Mouse (Mus musculus): Measurements from ENCODE around the gene Fam208b. TPM values are rescaled to one million over a fixed set of nuclear protein-coding genes. Genes with fewer than 3 reads are reported as not detected.
A peak's percentile ranks its signal among the peaks of the same experiment; 100 is the strongest.

The Fam208b gene
- total and polyA plus RNA-seq, 2 experiments: 1.5 to 10.8 TPM

DNA sequence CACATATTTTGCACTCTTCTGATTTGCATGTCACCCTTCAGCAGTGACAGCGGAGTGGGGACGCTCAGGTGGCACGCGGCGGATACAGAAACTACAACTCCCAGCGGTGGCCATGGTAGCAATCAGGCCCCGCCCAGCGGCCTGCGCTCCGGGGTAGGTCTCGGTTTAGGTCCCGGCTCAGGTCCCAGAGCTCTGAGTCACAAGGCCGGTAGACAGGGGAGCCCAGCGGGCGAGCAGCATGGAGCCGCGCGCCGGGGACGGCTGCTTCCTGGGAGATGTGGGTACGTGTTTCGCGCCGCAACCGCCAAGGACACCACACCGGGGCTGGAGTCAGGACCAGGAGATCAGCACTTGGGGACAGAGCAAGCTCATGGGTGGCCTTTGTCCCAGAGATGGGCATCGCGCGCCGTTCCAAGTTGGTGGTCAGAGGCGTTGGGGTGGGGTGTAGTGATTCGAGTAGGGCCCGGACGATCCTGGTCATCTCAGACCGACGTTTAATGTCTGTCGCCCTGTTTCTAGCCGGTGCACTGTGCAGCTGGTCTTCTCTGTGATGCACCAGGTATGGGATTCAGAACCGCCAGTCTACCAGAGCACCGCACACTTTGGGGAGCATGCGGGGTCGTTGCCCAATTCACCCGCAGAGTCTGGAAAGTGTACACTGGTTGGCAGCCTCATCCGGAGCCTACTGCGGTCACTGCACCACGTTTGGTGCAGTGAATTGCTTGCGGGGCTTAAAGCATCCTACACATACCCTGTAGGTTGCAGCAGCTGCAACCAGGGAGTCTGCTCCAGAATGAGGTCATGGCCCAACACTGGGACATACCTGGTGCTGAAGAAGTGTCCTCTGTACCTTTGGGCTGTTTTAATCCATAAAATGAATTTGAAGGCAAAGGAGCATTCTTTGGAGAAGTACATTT, 23.2 kb upstream of the Fam208b start, which contains the start of gene Asb13:
Gene Asb13 (plus strand): TSS at position 138 of the 917 bp plus-strand sequence.
- Histone ChIP-seq H3K36me3 (ENCODE audit: control insufficient read depth, insufficient read depth, low read length) (no peaks in the 10 kb centered on the region), H3K27ac (replicated peaks; ENCODE audit: insufficient read depth, low read depth, low read length) (peak within 1 kb of the TSS; percentile 73), H3K27me3 (ENCODE audit: control insufficient read depth, insufficient read depth, low read length) (no peaks in the 10 kb centered on the region), H3K4me1 (ENCODE audit: control insufficient read depth, insufficient read depth, low read length) (peaks cover 6% of the 10 kb centered on the region), H3K79me2 (ENCODE audit: control insufficient read depth, insufficient read depth, low read length) (peaks cover 12% of the 10 kb centered on the region; the same call in 1 of the 2 replicates), H3K9ac (ENCODE audit: low read depth, low read length) (peak within 1 kb of the TSS; percentile 91), H3K4me3 (ENCODE audit: insufficient read depth, low read depth, low read length) (peak within 1 kb of the TSS; percentile 89)
- TF ChIP-seq CTCF (IDR thresholded peaks at IDR 0.05; ENCODE audit: low read depth, low read length) (no peak), POLR2A (IDR thresholded peaks at IDR 0.05; ENCODE audit: extremely low read depth, insufficient read depth, low read length) (peak; percentile 90)
- peak; percentile 85 for DNase-seq (ENCODE audit: extremely low read depth, low read depth, low spot score)
- under 1% methylated on average over 47 of the region's 47 CpGs for WGBS

DNA sequence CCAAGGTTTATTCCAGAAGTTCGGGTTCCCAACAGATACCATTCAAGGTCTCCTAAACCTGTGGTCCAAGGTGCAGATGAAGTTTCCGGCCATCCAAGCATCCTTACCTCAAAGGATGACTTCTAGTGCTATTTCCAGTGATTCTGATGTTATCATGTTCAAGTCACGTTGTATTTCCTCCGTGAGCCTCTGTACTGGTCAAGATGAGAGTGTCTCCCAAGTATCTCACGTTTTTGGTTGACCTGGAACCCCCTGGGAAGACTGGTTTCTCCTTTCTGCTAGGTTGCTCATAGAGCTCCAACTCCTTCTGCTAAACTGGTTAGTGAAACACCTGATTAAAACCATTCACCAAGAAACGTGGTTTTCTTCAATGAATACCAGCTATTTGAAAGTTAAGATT, 22.2 kb upstream of the Fam208b start:
- no peak overlapping the region for H3K4me3 ChIP-seq (ENCODE audit: insufficient read depth, low read depth, low read length)
- H3K79me2 ChIP-seq (ENCODE audit: control insufficient read depth, insufficient read depth, low read length): peaks cover 5% of the 10 kb centered on the region; the same call in 1 of the 2 replicates
- TF ChIP-seq CTCF (IDR thresholded peaks at IDR 0.05; ENCODE audit: low read depth, low read length) (no peak), POLR2A (IDR thresholded peaks at IDR 0.05; ENCODE audit: extremely low read depth, insufficient read depth, low read length) (no peak)
- peaks cover 6% of the 10 kb centered on the region for H3K4me1 ChIP-seq (ENCODE audit: control insufficient read depth, insufficient read depth, low read length)
- H3K27me3 ChIP-seq (ENCODE audit: control insufficient read depth, insufficient read depth, low read length): no peaks in the 10 kb centered on the region
- no peak for DNase-seq (ENCODE audit: extremely low read depth, low read depth, low spot score)
- H3K36me3 ChIP-seq (ENCODE audit: control insufficient read depth, insufficient read depth, low read length): no peaks in the 10 kb centered on the region
- no peak overlapping the region for H3K27ac ChIP-seq (replicated peaks; ENCODE audit: insufficient read depth, low read depth, low read length)
- WGBS: 39% methylated on average over 6 of the region's 6 CpGs
- H3K9ac ChIP-seq (ENCODE audit: low read depth, low read length): no peak overlapping the region

DNA sequence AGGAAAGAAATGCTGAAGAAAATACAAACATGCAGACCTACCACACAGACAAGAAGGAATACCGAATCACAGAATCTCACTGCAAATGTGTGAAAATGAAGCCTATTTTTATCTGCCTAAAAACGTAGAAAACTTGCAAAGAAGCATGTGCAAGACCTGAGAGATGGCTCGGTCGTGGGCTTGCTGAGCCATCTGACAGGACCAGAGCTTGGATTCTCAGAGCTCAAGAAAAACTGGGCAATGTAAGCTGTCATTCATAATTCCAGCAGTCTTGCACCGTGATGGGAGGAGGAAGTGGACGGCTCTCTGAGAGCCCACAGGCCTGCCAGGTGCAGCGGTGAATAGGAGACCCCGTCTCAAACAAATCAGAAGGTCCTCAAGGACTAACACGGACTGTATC, 21.6 kb upstream of the Fam208b start:
- Histone ChIP-seq H3K4me3 (ENCODE audit: insufficient read depth, low read depth, low read length) (no peak overlapping the region), H3K9ac (ENCODE audit: low read depth, low read length) (no peak overlapping the region), H3K36me3 (ENCODE audit: control insufficient read depth, insufficient read depth, low read length) (no peaks in the 10 kb centered on the region), H3K27ac (replicated peaks; ENCODE audit: insufficient read depth, low read depth, low read length) (no peak overlapping the region), H3K79me2 (ENCODE audit: control insufficient read depth, insufficient read depth, low read length) (peaks cover 2% of the 10 kb centered on the region; the same call in 1 of the 2 replicates), H3K27me3 (ENCODE audit: control insufficient read depth, insufficient read depth, low read length) (no peaks in the 10 kb centered on the region), H3K4me1 (ENCODE audit: control insufficient read depth, insufficient read depth, low read length) (peaks cover 6% of the 10 kb centered on the region)
- TF ChIP-seq CTCF (IDR thresholded peaks at IDR 0.05; ENCODE audit: low read depth, low read length) (no peak), POLR2A (IDR thresholded peaks at IDR 0.05; ENCODE audit: extremely low read depth, insufficient read depth, low read length) (no peak)
- WGBS: 91% methylated on average over 9 of the region's 9 CpGs
- DNase-seq (ENCODE audit: extremely low read depth, low read depth, low spot score): no peak

DNA sequence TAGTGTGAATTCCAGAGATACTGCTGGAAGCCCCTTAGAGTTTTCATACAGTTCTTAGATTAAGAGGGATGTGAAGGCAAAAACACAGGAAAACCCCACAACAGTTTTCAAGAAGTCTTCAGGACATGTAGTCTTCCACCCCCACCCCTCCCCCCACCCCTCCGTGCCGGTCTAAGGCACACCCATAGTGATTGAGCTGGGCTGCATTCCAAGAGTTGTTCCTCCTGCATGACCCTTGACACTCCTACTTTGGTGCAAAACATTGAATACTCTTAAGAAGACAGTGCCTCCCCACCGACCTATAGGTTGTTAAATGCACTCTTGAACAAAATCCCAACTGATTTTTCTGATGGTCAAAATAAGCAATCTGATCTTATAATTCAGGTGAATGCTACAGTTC, 17.2 kb upstream of the Fam208b start:
- TF ChIP-seq CTCF (IDR thresholded peaks at IDR 0.05; ENCODE audit: low read depth, low read length) (no peak), POLR2A (IDR thresholded peaks at IDR 0.05; ENCODE audit: extremely low read depth, insufficient read depth, low read length) (no peak)
- H3K79me2 ChIP-seq (ENCODE audit: control insufficient read depth, insufficient read depth, low read length): no peaks in the 10 kb centered on the region
- H3K4me3 ChIP-seq (ENCODE audit: insufficient read depth, low read depth, low read length): no peak overlapping the region
- WGBS: 15% methylated on average over 3 of the region's 3 CpGs
- H3K4me1 ChIP-seq (ENCODE audit: control insufficient read depth, insufficient read depth, low read length): no peaks in the 10 kb centered on the region
- H3K9ac ChIP-seq (ENCODE audit: low read depth, low read length): no peak overlapping the region
- no peaks in the 10 kb centered on the region for H3K27me3 ChIP-seq (ENCODE audit: control insufficient read depth, insufficient read depth, low read length)
- no peaks in the 10 kb centered on the region for H3K36me3 ChIP-seq (ENCODE audit: control insufficient read depth, insufficient read depth, low read length)
- H3K27ac ChIP-seq (replicated peaks; ENCODE audit: insufficient read depth, low read depth, low read length): no peak overlapping the region
- peak; percentile 39 for DNase-seq (ENCODE audit: extremely low read depth, low read depth, low spot score)

DNA sequence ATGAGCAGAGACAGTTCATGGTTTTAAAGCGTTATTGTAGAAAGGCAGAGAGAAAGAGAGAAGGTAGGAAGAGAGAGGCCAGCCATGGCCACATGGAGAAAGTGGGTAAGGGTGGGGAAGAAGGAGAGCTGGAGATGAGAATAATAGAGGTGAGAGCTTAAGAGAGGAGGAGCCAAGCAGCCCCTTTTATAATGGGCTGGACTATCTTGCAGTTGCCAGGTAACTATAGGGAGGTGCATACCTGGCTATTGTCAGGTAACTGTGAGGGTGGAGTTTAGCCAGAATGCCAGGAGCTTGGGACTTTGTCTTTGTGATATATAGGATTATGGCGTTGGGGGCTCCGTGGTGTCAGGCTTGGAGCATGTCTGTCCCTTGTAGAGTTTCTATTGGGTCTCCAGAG, 16.2 kb upstream of the Fam208b start:
- 68% methylated on average over 3 of the region's 3 CpGs for WGBS
- Histone ChIP-seq H3K9ac (ENCODE audit: low read depth, low read length) (no peak overlapping the region), H3K4me1 (ENCODE audit: control insufficient read depth, insufficient read depth, low read length) (no peaks in the 10 kb centered on the region), H3K36me3 (ENCODE audit: control insufficient read depth, insufficient read depth, low read length) (no peaks in the 10 kb centered on the region), H3K79me2 (ENCODE audit: control insufficient read depth, insufficient read depth, low read length) (no peaks in the 10 kb centered on the region), H3K27ac (replicated peaks; ENCODE audit: insufficient read depth, low read depth, low read length) (no peak overlapping the region), H3K27me3 (ENCODE audit: control insufficient read depth, insufficient read depth, low read length) (no peaks in the 10 kb centered on the region), H3K4me3 (ENCODE audit: insufficient read depth, low read depth, low read length) (no peak overlapping the region)
- TF ChIP-seq POLR2A (IDR thresholded peaks at IDR 0.05; ENCODE audit: extremely low read depth, insufficient read depth, low read length) (no peak), CTCF (IDR thresholded peaks at IDR 0.05; ENCODE audit: low read depth, low read length) (no peak)
- no peak for DNase-seq (ENCODE audit: extremely low read depth, low read depth, low spot score)

Measured in liver, adult 2 months (tissue).